Comparison of ENCODE assay signal across 8 mouse cellular contexts in genomic region chr4:149564452-149565407, GRCm38 (mm10). TPM values are rescaled to one million over a fixed set of nuclear protein-coding genes. Genes with fewer than 3 reads are reported as not detected.
DNase-seq lines count a peak whose midpoint lies in the region; ATAC-seq and TF ChIP-seq lines count a peak whose summit lies in the region.

No protein-coding gene starts in this region.

- TF ChIP-seq POLR2A in kidney, adult 2 months (IDR thresholded peaks at IDR 0.05; ENCODE audit: low read depth, low read length), result no peak

- no peaks in the 10 kb centered on the region for H3K36me3 ChIP-seq in kidney, adult 2 months (ENCODE audit: control insufficient read depth, insufficient read depth, low read length)
- H3K36me3 ChIP-seq in liver, embryonic 14.5 days (replicated peaks; ENCODE audit: control insufficient read depth, insufficient read depth, low read depth), result no peaks in the 10 kb centered on the region

- H3K9me3 ChIP-seq in liver, embryonic 14.5 days (ENCODE audit: control insufficient read depth, low read length), result no peaks in the 10 kb centered on the region

- TF ChIP-seq EP300 in liver, embryonic 14.5 days (IDR thresholded peaks at IDR 0.05; ENCODE audit: low read depth), result no peak

- DNase-seq in left cerebral cortex, adult 2 months (ENCODE audit: extremely low spot score in 1 of 2, low spot score in 2 of 2), result no peak
- no peak for DNase-seq in left cerebral cortex, adult 8-10 months (ENCODE audit: low spot score in 2 of 2)
- DNase-seq in embryo, embryonic 10.5 days (ENCODE audit: low spot score), result peak; percentile 34
- DNase-seq in heart, adult 9 months (ENCODE audit: low spot score in 2 of 2), result peak; percentile 79 to 85
- peak; percentile 86 for DNase-seq in kidney, adult 2 months
- DNase-seq in liver, embryonic 14.5 days (ENCODE audit: low read depth in 3 of 3, low spot score in 3 of 3), result no peak
- peak; percentile 58 for DNase-seq in ovary, postnatal 14 days (ENCODE audit: low spot score)

- H3K4me2 ChIP-seq in liver, embryonic 14.5 days (ENCODE audit: low read depth), result no peak overlapping the region

- peak; percentile 41 for TF ChIP-seq CTCF in left cerebral cortex, adult 2 months (IDR thresholded peaks at IDR 0.05)
- no peak; the same call in 1 of the 2 replicates for TF ChIP-seq CTCF in kidney, adult 2 months (conservative IDR thresholded peaks at IDR 0.05; ENCODE audit: insufficient read depth, insufficient read length, low read depth, low read length)
- TF ChIP-seq CTCF in liver, embryonic 14.5 days (IDR thresholded peaks at IDR 0.05; ENCODE audit: low read depth), result peak; percentile 24; the same call in 1 of the 2 replicates

- peak overlapping the region; percentile 96 for H3K27ac ChIP-seq in left cerebral cortex, adult 2 months
- no peak overlapping the region for H3K27ac ChIP-seq in kidney, adult 2 months (ENCODE audit: insufficient read depth, low read depth, low read length)
- no peak overlapping the region for H3K27ac ChIP-seq in liver, embryonic 14.5 days

- no peak overlapping the region for H3K9ac ChIP-seq in liver, embryonic 14.5 days (replicated peaks)

- ATAC-seq in liver, embryonic 14.5 days (ENCODE audit: insufficient read depth), result no peak
- no peak for ATAC-seq in CD4-positive, CD25-positive, alpha-beta regulatory T cell, adult 4 months

- H3K4me1 ChIP-seq in kidney, adult 2 months (ENCODE audit: control insufficient read depth, insufficient read depth, low read length), result no peaks in the 10 kb centered on the region
- H3K4me1 ChIP-seq in liver, embryonic 14.5 days (replicated peaks; ENCODE audit: control insufficient read depth in 2 of 2, insufficient read depth in 2 of 2, low read length in 1 of 2), result 0 out of 4 replicates have a peak, but pooled peaks cover 0 to 2% of the 10 kb centered on the region in 2 experiments

- H3K4me3 ChIP-seq in left cerebral cortex, adult 2 months, result no peak overlapping the region; the same call in 1 of the 2 replicates
- H3K4me3 ChIP-seq in kidney, adult 2 months (ENCODE audit: insufficient read depth, low read depth, low read length), result peak overlapping the region; percentile 1; the same call in 1 of the 2 replicates
- no peak overlapping the region for H3K4me3 ChIP-seq in liver, embryonic 14.5 days (ENCODE audit: insufficient read depth in 1 of 2, low read depth in 2 of 2, low read length in 2 of 2)

- 47% methylated on average over 20 of the region's 20 CpGs for WGBS in kidney, adult 2 months
- WGBS in liver, embryonic 14.5 days (ENCODE audit: insufficient replicate concordance), result 64% methylated on average over 20 of the region's 20 CpGs

- no peaks in the 10 kb centered on the region for H3K27me3 ChIP-seq in kidney, adult 2 months (replicated peaks; ENCODE audit: control insufficient read depth, insufficient read depth, low read length)
- H3K27me3 ChIP-seq in liver, embryonic 14.5 days (ENCODE audit: control insufficient read depth, insufficient read depth, low read length), result no peaks in the 10 kb centered on the region

- intact Hi-C loops in left cerebral cortex, adult 2 months (cut with DNase I), result no loop called here

RNA-seq across cellular contexts. Expression of gene Clstn1, which starts 21.5 kb away (rescaled TPM):
- 1,000 to 10,000 TPM; 1,405 to 1,413 TPM for total RNA-seq in left cerebral cortex, adult 2 months (2021)
- total RNA-seq in left cerebral cortex, adult 8-10 months (2022), result 1,000 to 10,000 TPM; 1,199 to 1,281 (median 1,221) TPM
- 44.9 and 46.3 TPM in 2 replicates for polyA plus RNA-seq in kidney, adult 2 months (2012; rRNA removed)
- polyA plus RNA-seq in liver, embryonic 14.5 days (2012; rRNA removed), result 1.2 and 1.3 TPM in 2 replicates
- 1.4 and 1.6 TPM in 2 replicates for polyA plus RNA-seq in liver, embryonic 14.5 days (2014; fragmentation: Nextera tagmentation; extraction: Ambion mirVana)
- 1 to 10 TPM; 4.4 to 5.4 TPM for polyA plus RNA-seq in CD4-positive, CD25-positive, alpha-beta regulatory T cell, adult 4 months (2017; shearing (Covaris generic))

RNA-seq across cellular contexts. Expression of gene Ctnnbip1, which starts 46.7 kb away (rescaled TPM):
- total RNA-seq in left cerebral cortex, adult 2 months (2021), result 10 to 100 TPM; 35.3 to 35.9 TPM
- total RNA-seq in left cerebral cortex, adult 8-10 months (2022), result 10 to 100 TPM; 29.0 to 40.0 (median 33.0) TPM
- 20.5 and 24.4 TPM in 2 replicates for polyA plus RNA-seq in kidney, adult 2 months (2012; rRNA removed)
- 1.5 and 2.2 TPM in 2 replicates for polyA plus RNA-seq in liver, embryonic 14.5 days (2012; rRNA removed)
- 4.0 and 4.2 TPM in 2 replicates for polyA plus RNA-seq in liver, embryonic 14.5 days (2014; fragmentation: Nextera tagmentation; extraction: Ambion mirVana)
- under 1 TPM; 0.35 to 0.39 TPM for polyA plus RNA-seq in CD4-positive, CD25-positive, alpha-beta regulatory T cell, adult 4 months (2017; shearing (Covaris generic))

Comparison
In these comparisons a context has a peak if more than half of its experiments do, and no peak if none do; other contexts are left out.
1. DNase-seq: peak in embryo, embryonic 10.5 days (single experiment), heart, adult 9 months (2 of 2), kidney, adult 2 months (single experiment) and ovary, postnatal 14 days (single experiment); none in left cerebral cortex, adult 2 months (0 of 2), left cerebral cortex, adult 8-10 months (0 of 2) and liver, embryonic 14.5 days (0 of 3).